Mouse (Mus musculus): Measurements from ENCODE around the gene Cpa4. TPM values are rescaled to one million over a fixed set of nuclear protein-coding genes. Genes with fewer than 3 reads are reported as not detected.

The Cpa4 gene
- polyA plus RNA-seq, 1 experiment from 2014 or later, result 0.08 TPM

DNA sequence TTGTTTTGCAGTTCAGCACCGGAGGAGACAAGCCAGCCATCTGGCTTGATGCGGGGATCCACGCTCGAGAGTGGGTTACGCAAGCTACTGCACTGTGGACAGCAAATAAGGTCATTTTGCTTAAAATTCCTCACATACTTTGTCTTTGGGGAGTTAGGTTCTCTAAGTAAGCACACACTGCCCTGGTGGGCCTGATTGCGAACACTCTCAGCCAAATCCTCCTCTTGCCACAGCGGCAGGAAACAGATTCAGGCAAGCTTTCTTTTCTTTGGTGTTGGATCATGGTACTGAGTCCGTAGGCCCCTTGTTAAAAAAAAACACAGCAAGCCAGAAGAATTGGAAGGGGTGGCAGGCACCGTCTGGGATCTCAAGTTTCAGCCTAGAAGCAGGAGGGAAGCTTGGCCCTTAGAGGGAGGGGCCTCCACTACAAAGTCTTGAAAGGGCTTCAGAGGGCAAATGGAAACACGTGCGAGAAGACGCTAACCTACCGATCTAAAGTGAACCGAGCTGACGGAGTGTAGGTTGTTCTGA, 18.9 kb upstream of the Cpa4 start:
- Histone ChIP-seq H3K36me3 (ENCODE audit: control insufficient read depth, insufficient read depth, low read length) (no peaks in the 10 kb centered on the region), H3K4me1 (replicated peaks; ENCODE audit: control insufficient read depth, insufficient read depth, low read length) (peaks cover 30% of the 10 kb centered on the region), H3K9ac (ENCODE audit: low read length) (peak overlapping the region; percentile 36), H3K4me2 (ENCODE audit: low read depth, low read length) (peak overlapping the region; percentile 38), H3K4me3 (ENCODE audit: low read length) (no peak overlapping the region), H3K27me3 (ENCODE audit: control insufficient read depth, insufficient read depth, low read depth, low read length) (no peaks in the 10 kb centered on the region), H3K27ac (ENCODE audit: low read length) (peak overlapping the region; percentile 79), H3K9me3 (ENCODE audit: control insufficient read depth, low read length) (no peaks in the 10 kb centered on the region)
- WGBS, result 13% methylated on average over 15 of the region's 15 CpGs
- ATAC-seq (ENCODE audit: low read depth), result peak; percentile 68

DNA sequence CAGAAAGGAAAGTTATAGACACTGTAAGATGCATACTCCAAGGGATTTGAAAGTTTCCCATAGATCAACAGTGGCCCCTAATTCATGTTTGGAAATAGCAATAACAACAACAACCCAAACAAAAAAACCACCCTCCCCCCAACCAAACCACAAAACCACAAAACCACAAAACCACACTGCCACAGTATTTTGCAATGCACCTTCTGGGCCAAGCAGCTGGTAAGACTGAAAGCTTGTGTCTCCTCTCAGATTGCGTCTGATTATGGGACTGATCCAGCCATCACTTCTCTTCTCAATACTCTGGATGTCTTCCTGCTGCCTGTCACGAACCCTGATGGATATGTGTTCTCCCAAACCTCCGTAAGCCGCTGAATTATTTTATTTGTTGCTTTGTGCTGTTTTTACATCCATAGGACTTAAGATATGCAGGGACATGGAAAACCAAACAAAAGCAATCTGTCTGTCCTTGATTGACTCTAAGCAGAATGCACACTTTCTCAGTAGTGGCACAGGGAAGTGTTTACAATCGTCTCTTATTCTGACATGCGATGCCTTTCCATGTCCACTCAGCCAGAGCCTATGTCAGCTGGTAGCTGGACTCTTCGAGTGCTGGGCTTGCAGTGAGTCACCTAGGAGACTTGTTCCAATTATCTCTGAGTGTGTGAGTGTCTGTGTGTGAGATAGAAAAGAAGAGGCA, 17.5 kb upstream of the Cpa4 start:
- Histone ChIP-seq H3K27me3 (ENCODE audit: control insufficient read depth, insufficient read depth, low read depth, low read length) (no peaks in the 10 kb centered on the region), H3K36me3 (ENCODE audit: control insufficient read depth, insufficient read depth, low read length) (no peaks in the 10 kb centered on the region), H3K9ac (ENCODE audit: low read length) (no peak overlapping the region), H3K4me1 (replicated peaks; ENCODE audit: control insufficient read depth, insufficient read depth, low read length) (peaks cover 30% of the 10 kb centered on the region), H3K4me2 (ENCODE audit: low read depth, low read length) (no peak overlapping the region), H3K27ac (ENCODE audit: low read length) (no peak overlapping the region), H3K9me3 (ENCODE audit: control insufficient read depth, low read length) (no peaks in the 10 kb centered on the region), H3K4me3 (ENCODE audit: low read length) (no peak overlapping the region)
- ATAC-seq (ENCODE audit: low read depth), result no peak
- WGBS, result 75% methylated on average over 7 of the region's 7 CpGs

- Histone ChIP-seq H3K9ac (ENCODE audit: low read length) (no peak overlapping the region), H3K36me3 (ENCODE audit: control insufficient read depth, insufficient read depth, low read length) (no peaks in the 10 kb centered on the region), H3K4me3 (ENCODE audit: low read length) (no peak overlapping the region), H3K4me2 (ENCODE audit: low read depth, low read length) (no peak overlapping the region), H3K4me1 (replicated peaks; ENCODE audit: control insufficient read depth, insufficient read depth, low read length) (peaks cover 30% of the 10 kb centered on the region), H3K9me3 (ENCODE audit: control insufficient read depth, low read length) (no peaks in the 10 kb centered on the region), H3K27ac (ENCODE audit: low read length) (no peak overlapping the region), H3K27me3 (ENCODE audit: control insufficient read depth, insufficient read depth, low read depth, low read length) (no peaks in the 10 kb centered on the region)
- ATAC-seq (ENCODE audit: low read depth), result no peak
Observed at GRCm38 (mm10) chr6:30551193-30551515, 17.0 kb upstream of the Cpa4 start.

GRCm38 (mm10) chr6:30551644-30552580, 16.3 kb upstream of the Cpa4 start:
- 40% methylated on average over 23 of the region's 23 CpGs for WGBS
- ATAC-seq (ENCODE audit: low read depth), result peak; percentile 38

GRCm38 (mm10) chr6:30552628-30553027, 15.5 kb upstream of the Cpa4 start:
- H3K9me3 ChIP-seq (ENCODE audit: control insufficient read depth, low read length), result no peaks in the 10 kb centered on the region
- no peak for ATAC-seq (ENCODE audit: low read depth)
- WGBS, result 45% methylated on average over 6 of the region's 6 CpGs
- H3K4me3 ChIP-seq (ENCODE audit: low read length), result no peak overlapping the region
- peak overlapping the region; percentile 32; the same call in 1 of the 2 replicates for H3K4me2 ChIP-seq (ENCODE audit: low read depth, low read length)
- H3K4me1 ChIP-seq (replicated peaks; ENCODE audit: control insufficient read depth, insufficient read depth, low read length), result peaks cover 23% of the 10 kb centered on the region
- H3K9ac ChIP-seq (ENCODE audit: low read length), result 0 out of 2 replicates have a peak overlapping the region, but pooled peaks have one; percentile 46
- 0 out of 2 replicates have a peak overlapping the region, but pooled peaks have one; percentile 12 for H3K27ac ChIP-seq (ENCODE audit: low read length)
- no peaks in the 10 kb centered on the region for H3K36me3 ChIP-seq (ENCODE audit: control insufficient read depth, insufficient read depth, low read length)
- no peaks in the 10 kb centered on the region for H3K27me3 ChIP-seq (ENCODE audit: control insufficient read depth, insufficient read depth, low read depth, low read length)

More at GRCm38 (mm10) chr6:30551644-30552580, 16.3 kb upstream of the Cpa4 start:
- peak overlapping the region; percentile 12; the same call in 1 of the 2 replicates for H3K4me3 ChIP-seq (ENCODE audit: low read length)
- H3K4me2 ChIP-seq (ENCODE audit: low read depth, low read length), result peak overlapping the region; percentile 32
- H3K9ac ChIP-seq (ENCODE audit: low read length), result peak overlapping the region; percentile 54; the same call in 1 of the 2 replicates
- no peaks in the 10 kb centered on the region for H3K27me3 ChIP-seq (ENCODE audit: control insufficient read depth, insufficient read depth, low read depth, low read length)
- H3K36me3 ChIP-seq (ENCODE audit: control insufficient read depth, insufficient read depth, low read length), result no peaks in the 10 kb centered on the region
- H3K27ac ChIP-seq (ENCODE audit: low read length), result no peak overlapping the region; the same call in 1 of the 2 replicates
- no peaks in the 10 kb centered on the region for H3K9me3 ChIP-seq (ENCODE audit: control insufficient read depth, low read length)
- peaks cover 26% of the 10 kb centered on the region for H3K4me1 ChIP-seq (replicated peaks; ENCODE audit: control insufficient read depth, insufficient read depth, low read length)

- peaks cover 14% of the 10 kb centered on the region for H3K4me1 ChIP-seq (replicated peaks; ENCODE audit: control insufficient read depth, insufficient read depth, low read length)
- H3K36me3 ChIP-seq (ENCODE audit: control insufficient read depth, insufficient read depth, low read length), result no peaks in the 10 kb centered on the region
- H3K27me3 ChIP-seq (ENCODE audit: control insufficient read depth, insufficient read depth, low read depth, low read length), result no peaks in the 10 kb centered on the region
- ATAC-seq (ENCODE audit: low read depth), result no peak
- H3K27ac ChIP-seq (ENCODE audit: low read length), result no peak overlapping the region
- no peak overlapping the region for H3K9ac ChIP-seq (ENCODE audit: low read length)
- WGBS, result 62% methylated on average over 7 of the region's 7 CpGs
- no peak overlapping the region for H3K4me2 ChIP-seq (ENCODE audit: low read depth, low read length)
- no peaks in the 10 kb centered on the region for H3K9me3 ChIP-seq (ENCODE audit: control insufficient read depth, low read length)
- no peak overlapping the region for H3K4me3 ChIP-seq (ENCODE audit: low read length)
Observed at GRCm38 (mm10) chr6:30553381-30554010, 14.7 kb upstream of the Cpa4 start.

DNA sequence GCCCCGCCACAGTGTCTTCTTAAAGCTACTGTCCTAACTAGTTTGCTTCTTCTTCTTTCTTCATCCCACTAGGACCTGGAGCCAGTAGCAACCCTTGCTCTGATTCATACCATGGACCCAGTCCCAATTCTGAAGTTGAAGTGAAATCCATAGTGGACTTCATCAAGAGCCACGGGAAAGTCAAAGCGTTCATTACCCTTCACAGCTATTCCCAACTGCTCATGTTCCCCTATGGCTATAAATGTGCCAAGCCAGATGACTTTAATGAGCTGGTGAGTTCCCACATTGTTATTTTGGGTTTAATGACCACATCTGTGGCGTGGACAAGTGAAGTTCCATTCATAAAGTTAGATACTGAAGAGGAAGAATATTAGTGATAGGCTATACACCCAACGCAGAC, 14.1 kb upstream of the Cpa4 start:
- Histone ChIP-seq H3K9me3 (ENCODE audit: control insufficient read depth, low read length) (no peaks in the 10 kb centered on the region), H3K36me3 (ENCODE audit: control insufficient read depth, insufficient read depth, low read length) (no peaks in the 10 kb centered on the region), H3K4me1 (replicated peaks; ENCODE audit: control insufficient read depth, insufficient read depth, low read length) (peaks cover 12% of the 10 kb centered on the region), H3K27ac (ENCODE audit: low read length) (no peak overlapping the region), H3K4me2 (ENCODE audit: low read depth, low read length) (no peak overlapping the region), H3K9ac (ENCODE audit: low read length) (no peak overlapping the region), H3K27me3 (ENCODE audit: control insufficient read depth, insufficient read depth, low read depth, low read length) (no peaks in the 10 kb centered on the region), H3K4me3 (ENCODE audit: low read length) (no peak overlapping the region)
- WGBS, result 93% methylated on average over 5 of the region's 5 CpGs
- no peak for ATAC-seq (ENCODE audit: low read depth)

- Histone ChIP-seq H3K27me3 (ENCODE audit: control insufficient read depth, insufficient read depth, low read depth, low read length) (no peaks in the 10 kb centered on the region), H3K4me1 (replicated peaks; ENCODE audit: control insufficient read depth, insufficient read depth, low read length) (peaks cover 6% of the 10 kb centered on the region), H3K4me2 (ENCODE audit: low read depth, low read length) (no peak overlapping the region), H3K27ac (ENCODE audit: low read length) (no peak overlapping the region), H3K36me3 (ENCODE audit: control insufficient read depth, insufficient read depth, low read length) (no peaks in the 10 kb centered on the region), H3K9ac (ENCODE audit: low read length) (no peak overlapping the region), H3K4me3 (ENCODE audit: low read length) (no peak overlapping the region), H3K9me3 (ENCODE audit: control insufficient read depth, low read length) (no peaks in the 10 kb centered on the region)
- WGBS, result 92% methylated on average over 5 of the region's 5 CpGs
- no peak for ATAC-seq (ENCODE audit: low read depth)
Observed at GRCm38 (mm10) chr6:30554621-30555170, 13.5 kb upstream of the Cpa4 start.
